Mouse (Mus musculus) liver, embryonic 14.5 days (tissue): ENCODE data around the gene Aurka.

Source experiments
- CTCF ChIP-seq: IDR thresholded peaks from 2 replicates; pipeline ENCODE4 v1.5.1; 2016; ENCODE audit warnings: antibody characterized with exemption, low read depth, control low read depth
- EP300 ChIP-seq: IDR thresholded peaks from 2 replicates; pipeline ENCODE4 v1.6.1; 2016; ENCODE audit warnings: antibody characterized with exemption, low read depth

DNA sequence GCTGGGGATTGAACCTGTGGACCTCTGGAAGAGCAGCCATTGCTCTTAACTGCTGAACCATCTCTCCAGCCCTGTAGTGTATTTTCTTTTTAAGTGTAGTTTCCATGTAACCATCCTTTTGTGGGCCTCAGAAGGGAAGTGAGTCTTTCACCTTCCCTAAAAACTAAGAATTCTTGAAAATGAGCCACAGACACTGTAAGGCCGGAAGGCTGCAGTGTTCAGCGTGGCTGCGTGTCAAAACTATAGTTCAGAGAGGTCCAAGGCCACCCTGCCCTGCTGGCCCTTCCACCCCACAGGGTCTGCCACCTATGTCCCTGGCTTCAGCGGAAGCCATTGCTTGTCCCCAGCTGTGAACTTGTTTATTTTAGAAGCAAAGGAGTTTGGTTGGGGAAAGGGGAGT is 35.8 kb upstream of the Aurka start:
- TF ChIP-seq CTCF = no peak
- no peak for TF ChIP-seq EP300
